Mouse (Mus musculus) embryonic stem cell, embryonic (primary cell): ENCODE measurements around the gene Qk.

Experiments used
- CTCF ChIA-PET, 4 experiments: fragments of 300-600 bp in 2 of 4; fragments of 350-600 bp in 2 of 4; sonication (Branson Sonifier 250); formaldehyde crosslinking; loops; one replicate each; lab custom pipeline; 2022; ENCODE audit warnings: inconsistent platforms in 2 of 4; lab: Charles Lee
- POLR2A ChIA-PET, 4 experiments: fragments of 300-600 bp in 2 of 4; fragments of 350-600 bp in 2 of 4; sonication (Branson Sonifier 250); formaldehyde crosslinking; loops; one replicate each; lab custom pipeline; 2022; ENCODE audit warnings: antibody characterized with exemption in 4 of 4, inconsistent platforms in 1 of 4; lab: Charles Lee

Gene Qk

DNA sequence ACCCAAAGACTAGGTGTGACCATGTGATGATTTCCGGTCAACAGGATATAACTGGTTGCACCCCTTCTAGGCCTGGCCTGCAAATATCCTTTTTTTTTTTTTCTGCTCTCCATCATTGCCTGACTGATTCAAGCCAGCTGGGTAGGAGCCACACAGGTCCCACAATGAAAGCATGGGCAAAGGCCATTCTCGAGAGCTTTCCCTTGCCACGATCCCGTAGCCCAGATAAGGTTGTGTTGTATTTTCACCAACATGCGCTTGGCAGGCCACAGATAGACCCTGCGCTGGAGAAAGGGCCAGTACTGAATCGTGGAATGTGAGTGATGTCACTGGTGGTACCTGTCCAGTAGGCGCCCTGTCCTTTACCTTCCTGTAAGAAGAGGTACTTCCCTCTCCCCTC lies 13.7 kb upstream of the Qk start:
- ChIA-PET POLR2A (interaction anchor here in 3 of 4 experiments (1.0 to 13.4 kb wide), 22 partner anchors 9 to 233 kb away, joined by 3 to 143 read pairs (median 15); no protein-coding TSS in a partner anchor), CTCF (interaction anchor here in 1 of 4 experiments (1.1 kb wide), 1 partner anchor 168 kb away, joined by 4 read pairs; no protein-coding TSS in a partner anchor)

GRCm38 (mm10) chr17:10332127-10332526 lies 12.5 kb upstream of the Qk start:
- ChIA-PET POLR2A (interaction anchor here in 3 of 4 experiments (0.6 to 13.4 kb wide), 20 partner anchors 7 to 166 kb away, joined by 3 to 143 read pairs (median 5); no protein-coding TSS in a partner anchor), CTCF (interaction anchor here in 1 of 4 experiments (0.9 kb wide), 1 partner anchor 15 kb away, joined by 3 read pairs; no protein-coding TSS in a partner anchor)

GRCm38 (mm10) chr17:10329461-10329860 lies 9.8 kb upstream of the Qk start:
- POLR2A ChIA-PET = interaction anchor here in 3 of 4 experiments (0.5 to 5.0 kb wide), 16 partner anchors 9 to 171 kb away, joined by 3 to 33 read pairs (median 3); no protein-coding TSS in a partner anchor
- CTCF ChIA-PET = interaction anchor here in 2 of 4 experiments (0.7 to 0.9 kb wide), 3 partner anchors 164 to 411 kb away, joined by 3 read pairs; no protein-coding TSS in a partner anchor

GRCm38 (mm10) chr17:10328544-10329100 lies 9.0 kb upstream of the Qk start:
- ChIA-PET POLR2A (interaction anchor here in 3 of 4 experiments (0.6 to 5.0 kb wide), 27 partner anchors 7 to 172 kb away, joined by 3 to 33 read pairs (median 4); no protein-coding TSS in a partner anchor), CTCF (interaction anchor here in 2 of 4 experiments (0.6 to 0.9 kb wide), 2 partner anchors 13 to 172 kb away, joined by 3 to 5 read pairs; no protein-coding TSS in a partner anchor)

- POLR2A ChIA-PET = interaction anchor here in 3 of 4 experiments (0.7 to 5.0 kb wide), 20 partner anchors 7 to 121 kb away, joined by 3 to 33 read pairs (median 4); no protein-coding TSS in a partner anchor
- CTCF ChIA-PET = interaction anchor here in 1 of 4 experiments (0.6 kb wide), 1 partner anchor 14 kb away, joined by 5 read pairs; no protein-coding TSS in a partner anchor
These were observed 8.0 kb upstream of the Qk start for GRCm38 (mm10) chr17:10327584-10328210.

GRCm38 (mm10) chr17:10326596-10327045 lies 7.0 kb upstream of the Qk start:
- ChIA-PET CTCF (interaction anchor here in 1 of 4 experiments (1.2 kb wide), 1 partner anchor 17 kb away, joined by 3 read pairs; no protein-coding TSS in a partner anchor), POLR2A (interaction anchor here in 3 of 4 experiments (0.6 to 5.0 kb wide), 21 partner anchors 9 to 116 kb away, joined by 3 to 33 read pairs (median 4); no protein-coding TSS in a partner anchor)

DNA sequence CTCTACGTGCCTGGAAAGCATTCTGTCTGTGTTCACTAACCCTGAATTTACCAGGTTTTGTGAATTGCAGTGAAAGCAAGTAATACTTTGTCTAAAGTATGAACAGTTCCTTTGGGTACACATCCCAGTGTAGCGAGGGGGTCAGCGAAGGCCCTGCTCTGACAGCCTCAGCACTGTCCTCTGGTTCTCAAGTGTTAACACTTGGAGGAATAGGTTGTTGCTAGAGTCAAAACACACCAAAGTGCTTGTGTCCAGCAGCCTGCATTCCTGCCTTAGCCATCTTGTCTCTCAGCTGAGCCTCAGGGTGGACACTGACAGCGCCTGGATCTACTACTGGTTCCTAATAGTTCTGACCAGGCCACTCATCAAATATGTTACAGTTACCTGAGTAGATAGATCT lies 6.3 kb upstream of the Qk start:
- ChIA-PET CTCF (interaction anchor here in 2 of 4 experiments (0.5 kb wide), 2 partner anchors 175 to 514 kb away, joined by 3 read pairs; partner anchors contain the start of genes Pacrg (in 1 of the 2) and Prkn (in 1 of the 2)), POLR2A (interaction anchor here (0.6 to 5.0 kb wide), 14 partner anchors 8 to 1792 kb away, joined by 3 to 33 read pairs (median 4); no protein-coding TSS in a partner anchor)

GRCm38 (mm10) chr17:10321754-10322153 lies 2.1 kb upstream of the Qk start:
- ChIA-PET CTCF (interaction anchor here in 2 of 4 experiments (0.5 to 1.3 kb wide), 2 partner anchors 179 kb away, joined by 3 to 5 read pairs; no protein-coding TSS in a partner anchor), POLR2A (interaction anchor here in 3 of 4 experiments (0.5 to 4.0 kb wide), 19 partner anchors 9 to 179 kb away, joined by 3 to 30 read pairs (median 4); no protein-coding TSS in a partner anchor)

- CTCF ChIA-PET = interaction anchor here in 2 of 4 experiments (0.8 to 1.3 kb wide), 2 partner anchors 14 to 180 kb away, joined by 3 to 5 read pairs; no protein-coding TSS in a partner anchor
- POLR2A ChIA-PET = interaction anchor here in 3 of 4 experiments (0.5 to 4.0 kb wide), 21 partner anchors 8 to 556 kb away, joined by 3 to 30 read pairs (median 4); no protein-coding TSS in a partner anchor
These were observed 1.4 kb upstream of the Qk start for GRCm38 (mm10) chr17:10321092-10321491.

DNA sequence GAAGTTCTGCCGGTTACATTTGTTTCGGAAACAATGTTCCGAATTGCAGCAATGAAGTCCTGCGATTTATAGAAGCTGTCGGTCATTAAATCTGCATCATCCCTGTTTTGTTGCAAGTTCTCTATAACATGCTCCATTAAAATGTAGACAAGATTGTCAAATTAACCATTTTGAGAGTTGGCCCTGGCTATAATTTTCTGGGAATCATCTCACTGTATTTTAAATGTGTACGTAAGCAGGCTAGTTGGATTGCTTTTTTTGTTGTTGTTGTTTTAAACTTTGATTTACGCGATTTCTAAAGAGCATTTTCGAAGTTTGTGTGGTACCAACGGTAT lies 769 bp upstream of the Qk start:
- POLR2A ChIA-PET = interaction anchor here (0.5 to 4.0 kb wide), 20 partner anchors 8 to 556 kb away, joined by 3 to 30 read pairs (median 4); no protein-coding TSS in a partner anchor
- CTCF ChIA-PET = interaction anchor here in 1 of 4 experiments (0.8 kb wide), 1 partner anchor 15 kb away, joined by 3 read pairs; no protein-coding TSS in a partner anchor

- ChIA-PET CTCF (no interaction called here), POLR2A (interaction anchor here (0.6 to 12.0 kb wide), 13 partner anchors 16 to 177 kb away, joined by 3 to 143 read pairs (median 4); no protein-coding TSS in a partner anchor)
These were observed 296 bp downstream of the Qk start for GRCm38 (mm10) chr17:10319431-10319684.

DNA sequence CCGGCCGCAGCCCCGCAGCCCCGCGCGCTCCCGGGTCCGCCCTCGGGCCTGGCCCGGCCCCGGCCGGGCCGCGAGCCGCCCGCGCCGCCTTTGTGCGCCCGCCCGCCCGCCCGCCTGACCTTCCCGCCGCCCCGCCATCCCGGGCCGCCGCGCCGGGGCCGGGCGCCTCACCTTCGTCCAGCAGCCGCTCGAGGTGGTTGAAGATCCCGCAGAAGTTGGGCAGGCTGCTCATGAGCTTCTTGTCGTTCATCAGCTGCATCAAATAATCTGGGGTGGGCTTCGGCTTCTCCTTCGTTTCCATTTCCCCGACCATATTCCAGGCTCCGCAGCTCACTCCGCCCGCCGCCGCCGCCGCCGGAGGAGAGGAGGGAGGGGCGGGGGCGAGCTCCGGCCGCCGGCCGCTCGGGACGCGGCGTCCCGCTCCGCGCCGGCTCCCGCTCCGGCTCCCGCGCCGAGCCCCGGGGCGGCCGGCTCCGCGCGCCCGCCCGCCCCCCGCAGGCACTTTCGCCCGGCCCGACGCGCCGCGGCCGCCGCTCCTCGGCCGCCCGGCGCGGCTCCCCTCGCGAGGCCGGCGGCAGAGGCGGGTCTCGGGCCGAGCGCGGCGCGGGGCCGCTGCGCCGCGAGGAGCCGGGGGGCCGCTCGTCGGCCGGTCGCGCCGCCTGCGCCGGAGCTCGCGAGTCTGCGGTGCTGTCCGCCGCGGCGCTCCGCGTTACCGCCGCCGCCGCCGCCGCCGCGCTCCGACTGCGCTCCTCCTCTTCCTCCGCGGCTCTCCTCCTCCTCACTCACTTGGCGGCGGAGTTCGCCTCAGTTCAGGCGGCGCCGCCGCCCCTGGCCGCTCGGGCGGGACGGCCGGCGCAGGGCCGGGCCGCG lies 858 bp downstream of the Qk start:
- POLR2A ChIA-PET = interaction anchor here (0.5 to 12.0 kb wide), 54 partner anchors 10 to 240 kb away, joined by 3 to 143 read pairs (median 4); no protein-coding TSS in a partner anchor

DNA sequence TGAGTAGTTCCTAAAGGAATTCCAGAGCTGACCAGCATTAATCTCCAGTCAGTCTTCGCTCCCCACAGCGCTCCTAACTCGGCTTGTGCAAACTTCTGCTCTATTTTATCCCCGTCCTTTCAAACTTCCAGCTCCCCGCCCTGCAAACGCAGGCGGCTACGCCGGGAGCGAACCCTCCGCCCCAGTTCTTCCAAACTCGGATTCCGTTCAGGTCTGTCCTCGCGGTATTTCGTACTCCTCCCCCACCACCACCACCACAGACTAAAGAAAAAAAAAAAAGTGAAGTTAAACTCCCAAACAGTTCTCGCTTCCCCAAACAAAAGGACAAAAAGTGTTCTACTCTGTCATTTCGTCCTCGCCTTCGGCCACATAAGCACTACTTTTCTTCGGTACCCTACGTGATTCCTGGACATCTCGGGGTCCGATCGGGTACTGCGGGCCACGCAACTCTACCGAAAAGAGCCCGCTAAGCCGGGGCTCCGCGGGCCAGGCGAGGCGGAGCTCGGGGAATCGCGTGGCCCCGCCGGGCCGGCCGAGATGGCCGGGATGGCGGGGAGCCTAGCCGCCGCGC lies 1.6 kb downstream of the Qk start:
- POLR2A ChIA-PET = interaction anchor here (0.5 to 12.0 kb wide), 96 partner anchors 9 to 961 kb away, joined by 3 to 143 read pairs (median 4); partner anchors contain the start of gene Pabpc6 (in 1 of the 4)
- CTCF ChIA-PET = interaction anchor here (0.5 to 1.9 kb wide), 24 partner anchors 8 to 410 kb away, joined by 3 to 8 read pairs (median 4); no protein-coding TSS in a partner anchor

More for the DNA sequence above, 858 bp downstream of the Qk start:
- CTCF ChIA-PET = interaction anchor here in 1 of 4 experiments (0.6 kb wide), 1 partner anchor 177 kb away, joined by 3 read pairs; no protein-coding TSS in a partner anchor

- POLR2A ChIA-PET = interaction anchor here (0.5 to 12.0 kb wide), 78 partner anchors 8 to 560 kb away, joined by 3 to 143 read pairs (median 5); no protein-coding TSS in a partner anchor
- CTCF ChIA-PET = interaction anchor here (0.6 to 1.9 kb wide), 24 partner anchors 8 to 1856 kb away, joined by 3 to 8 read pairs (median 3); no protein-coding TSS in a partner anchor
These were observed 2.5 kb downstream of the Qk start for GRCm38 (mm10) chr17:10317186-10317585.

DNA sequence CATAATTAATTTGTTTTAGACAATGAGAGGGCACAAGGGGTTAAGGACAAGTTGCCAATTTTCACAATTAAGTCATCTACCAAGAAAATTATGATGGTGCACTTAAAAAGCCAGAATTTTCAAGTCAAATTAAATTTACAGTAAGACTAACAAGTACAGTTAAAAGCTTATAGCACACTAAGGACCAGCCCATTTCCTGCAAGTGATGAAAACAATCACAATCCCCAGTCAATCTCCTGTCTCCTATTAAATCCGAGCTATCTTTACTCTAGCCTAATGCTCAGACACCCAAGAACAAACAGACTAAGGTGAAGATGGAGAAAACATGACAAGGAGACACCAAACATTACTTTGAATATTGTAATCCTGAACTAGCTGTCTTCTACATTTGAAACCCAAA lies 3.2 kb downstream of the Qk start:
- ChIA-PET POLR2A (interaction anchor here in 3 of 4 experiments (0.5 to 12.0 kb wide), 21 partner anchors 10 to 185 kb away, joined by 3 to 143 read pairs (median 6); no protein-coding TSS in a partner anchor), CTCF (interaction anchor here in 1 of 4 experiments (1.3 to 1.9 kb wide), 2 partner anchors 37 to 181 kb away, joined by 3 to 5 read pairs; no protein-coding TSS in a partner anchor)

GRCm38 (mm10) chr17:10310046-10310445 lies 9.6 kb downstream of the Qk start:
- CTCF ChIA-PET = interaction anchor here in 2 of 4 experiments (0.6 to 0.7 kb wide), 2 partner anchors 8 to 17 kb away, joined by 3 read pairs; no protein-coding TSS in a partner anchor
- POLR2A ChIA-PET = interaction anchor here in 3 of 4 experiments (0.7 to 12.0 kb wide), 19 partner anchors 8 to 432 kb away, joined by 3 to 143 read pairs (median 4); no protein-coding TSS in a partner anchor
